Mouse (Mus musculus): Measurements from ENCODE around the gene Itpkb. TPM values are rescaled to one million over a fixed set of nuclear protein-coding genes. Genes with fewer than 3 reads are reported as not detected.
A peak's percentile ranks its signal among the peaks of the same experiment; 100 is the strongest.
"Not testable (repeated sequence)": the region's sequence is repeated elsewhere in the genome, so short reads cannot be mapped to it uniquely, and the experiment has no call there.

Gene Itpkb
- total RNA-seq, 2 experiments from 2014 or later = 24.2 to 25.2 TPM

- DNase-seq = no peak
Measured at GRCm38 (mm10) chr1:180368112-180368511, 37.8 kb downstream of the Itpkb start.

GRCm38 (mm10) chr1:180368646-180369045 is 38.4 kb downstream of the Itpkb start:
- no peak for DNase-seq

- DNase-seq = no peak
Measured at GRCm38 (mm10) chr1:180370858-180371652, 40.8 kb downstream of the Itpkb start.

GRCm38 (mm10) chr1:180372258-180372657 is 42.0 kb downstream of the Itpkb start:
- not testable (repeated sequence) for DNase-seq

DNA sequence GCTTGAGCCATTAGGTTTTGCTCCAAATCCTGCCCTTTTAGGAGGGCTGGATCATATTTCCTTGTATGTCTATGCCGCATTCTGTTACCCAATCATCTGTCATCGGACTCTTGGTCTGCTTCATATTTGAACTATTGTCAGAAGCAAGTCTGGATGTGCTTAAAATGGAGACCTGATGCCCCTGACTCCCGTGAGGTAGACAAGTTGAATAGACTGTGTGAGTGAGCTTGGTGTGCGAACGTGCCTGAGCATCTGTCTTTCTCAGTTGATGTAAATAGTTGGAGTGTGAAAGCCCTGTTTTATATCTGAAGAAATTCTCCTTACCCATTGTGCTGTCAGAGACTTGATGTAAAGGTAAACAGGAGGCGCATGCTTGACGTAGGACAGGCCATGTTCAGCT is 46.3 kb downstream of the Itpkb start:
- DNase-seq = no peak

DNA sequence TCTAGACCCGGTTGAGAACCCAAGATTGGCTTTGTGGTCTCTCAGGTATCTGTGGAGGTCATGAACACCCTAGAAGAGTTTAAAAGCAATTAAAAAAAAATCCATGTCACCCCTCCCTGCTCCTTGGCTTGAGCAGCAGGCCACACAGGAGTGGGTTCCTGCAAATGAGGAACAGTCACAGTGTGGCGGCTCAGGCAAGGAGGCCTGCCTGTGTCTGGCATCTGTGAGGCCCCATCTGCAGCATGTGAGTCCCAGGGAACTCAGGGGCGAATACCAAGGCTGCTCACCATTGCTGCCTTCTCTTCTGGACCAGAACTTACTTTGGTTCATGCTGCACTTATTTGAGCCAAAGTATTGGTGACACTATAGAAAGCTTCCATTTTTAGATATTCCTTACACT is 49.3 kb downstream of the Itpkb start:
- DNase-seq = no peak

GRCm38 (mm10) chr1:180382358-180382757 is 52.1 kb downstream of the Itpkb start:
- DNase-seq = no peak

DNA sequence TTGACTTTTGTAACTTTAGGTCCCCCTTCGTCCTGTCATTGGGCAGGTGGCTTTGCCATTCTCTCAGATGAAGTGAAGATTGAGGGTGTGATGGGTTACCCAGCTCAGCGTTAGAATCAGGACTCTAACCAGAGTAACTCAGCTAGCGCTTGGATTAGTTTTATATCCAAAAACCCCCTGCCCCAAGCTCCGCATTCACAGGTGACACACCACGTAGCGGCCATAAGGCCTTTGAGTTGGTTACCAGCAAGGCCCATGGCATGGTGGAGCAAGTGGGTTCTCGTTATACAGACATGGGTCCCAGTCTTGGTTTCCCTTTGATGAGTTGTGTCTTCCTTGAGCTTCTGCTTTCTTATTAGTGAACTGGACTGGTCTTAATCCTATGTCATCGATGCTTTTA is 53.6 kb downstream of the Itpkb start:
- no peak for DNase-seq

DNA sequence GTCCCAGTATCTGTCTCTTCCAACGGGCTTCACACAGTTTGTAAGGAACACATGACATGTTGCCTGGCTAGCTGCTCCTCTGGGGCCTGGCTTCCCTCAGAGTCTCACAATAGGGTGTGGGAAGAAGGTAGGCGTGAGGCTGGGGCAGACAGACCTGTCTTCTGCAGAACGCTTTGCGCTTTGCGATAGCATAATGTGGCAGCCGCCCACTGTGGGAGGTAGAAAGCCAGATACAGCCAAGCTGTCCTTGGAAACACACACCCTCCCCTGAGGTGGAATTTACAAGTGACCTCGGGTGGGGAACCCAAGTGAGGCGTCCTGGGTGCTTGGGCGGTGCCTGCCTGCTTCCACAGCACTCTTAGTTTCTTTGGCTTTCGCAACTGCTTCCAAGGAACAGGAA is 54.2 kb downstream of the Itpkb start:
- DNase-seq = peak; percentile 51 to 66

- DNase-seq = no peak
Measured at GRCm38 (mm10) chr1:180385308-180385707, 55.0 kb downstream of the Itpkb start.

- peak; percentile 99 for DNase-seq
Measured at GRCm38 (mm10) chr1:180386951-180387749, 56.9 kb downstream of the Itpkb start.

DNA sequence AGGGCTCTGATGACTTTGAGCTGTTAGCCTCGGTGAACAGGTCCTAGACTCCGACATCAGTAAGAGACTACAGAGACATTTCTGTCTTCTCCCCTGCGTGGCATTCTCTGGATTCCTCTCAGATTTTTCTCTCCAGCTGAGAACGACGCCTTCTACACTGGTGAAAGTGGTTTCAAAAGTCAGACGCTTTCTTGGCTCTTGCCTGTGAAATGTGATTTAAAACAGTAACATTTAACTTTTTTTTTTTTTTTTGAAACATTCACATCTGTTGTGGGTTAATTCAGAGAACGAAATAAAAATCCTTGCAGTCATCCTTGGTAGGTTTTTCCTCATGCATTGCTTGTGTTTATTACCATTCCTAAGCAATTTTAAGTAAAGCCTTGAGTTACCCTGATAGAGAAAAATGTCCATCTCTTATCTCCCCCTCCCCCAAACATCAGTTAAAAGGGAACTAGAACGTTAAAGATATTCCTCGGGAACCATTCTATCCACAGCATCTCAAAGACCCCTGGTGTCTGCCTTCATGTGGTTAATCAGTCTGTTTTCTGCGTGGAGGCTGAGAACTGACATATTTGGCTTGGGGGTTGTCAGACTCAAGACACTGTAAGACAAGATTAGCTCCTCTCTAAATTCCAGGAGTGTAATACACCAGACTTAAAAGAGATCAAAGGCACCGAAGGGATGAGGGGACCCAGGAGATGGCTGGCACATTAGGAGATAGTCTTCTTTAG is 57.6 kb downstream of the Itpkb start:
- DNase-seq = no peak

DNA sequence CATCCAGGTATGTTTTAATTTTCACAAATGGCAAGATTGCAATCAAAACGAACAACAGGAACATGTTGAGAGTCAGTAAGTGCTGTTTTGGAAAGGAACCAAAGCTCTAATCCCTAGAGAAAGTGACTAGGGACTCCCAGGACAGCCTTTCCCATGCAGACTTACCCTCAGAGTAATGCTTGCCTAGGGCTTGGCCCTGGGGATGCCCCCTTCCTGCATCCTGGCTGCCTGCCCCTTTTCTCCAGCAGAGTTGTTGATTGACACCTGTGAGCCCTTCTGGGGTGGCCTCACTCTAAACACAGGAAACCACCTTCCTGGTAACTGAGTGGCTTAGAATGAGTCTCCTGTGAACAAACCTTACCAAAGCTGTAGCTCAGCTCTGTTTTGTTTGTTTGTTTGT is 58.2 kb downstream of the Itpkb start:
- DNase-seq = no peak

GRCm38 (mm10) chr1:180389213-180389760 is 59.0 kb downstream of the Itpkb start:
- DNase-seq = not testable (repeated sequence)

DNA sequence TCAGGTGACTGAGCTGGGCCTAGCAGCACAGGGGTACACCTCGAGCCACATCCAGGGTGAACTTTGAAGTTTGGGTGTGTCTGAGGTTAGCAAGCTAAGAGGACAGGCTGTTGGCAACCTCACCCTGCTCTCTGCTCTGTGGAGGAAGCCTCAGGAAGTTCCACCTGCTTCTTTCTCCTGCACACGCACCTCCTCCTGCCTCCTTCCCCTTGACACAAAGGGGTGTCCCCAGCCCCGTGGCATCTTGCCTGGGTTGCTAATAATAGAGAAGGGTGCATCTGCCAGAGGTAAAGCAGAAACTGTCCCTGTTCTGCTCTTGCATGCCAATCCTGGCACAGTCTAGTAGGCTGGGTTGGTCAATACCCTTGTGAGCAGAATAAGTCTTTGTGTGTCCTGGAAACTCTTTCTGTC is 60.0 kb downstream of the Itpkb start:
- DNase-seq = no peak

DNA sequence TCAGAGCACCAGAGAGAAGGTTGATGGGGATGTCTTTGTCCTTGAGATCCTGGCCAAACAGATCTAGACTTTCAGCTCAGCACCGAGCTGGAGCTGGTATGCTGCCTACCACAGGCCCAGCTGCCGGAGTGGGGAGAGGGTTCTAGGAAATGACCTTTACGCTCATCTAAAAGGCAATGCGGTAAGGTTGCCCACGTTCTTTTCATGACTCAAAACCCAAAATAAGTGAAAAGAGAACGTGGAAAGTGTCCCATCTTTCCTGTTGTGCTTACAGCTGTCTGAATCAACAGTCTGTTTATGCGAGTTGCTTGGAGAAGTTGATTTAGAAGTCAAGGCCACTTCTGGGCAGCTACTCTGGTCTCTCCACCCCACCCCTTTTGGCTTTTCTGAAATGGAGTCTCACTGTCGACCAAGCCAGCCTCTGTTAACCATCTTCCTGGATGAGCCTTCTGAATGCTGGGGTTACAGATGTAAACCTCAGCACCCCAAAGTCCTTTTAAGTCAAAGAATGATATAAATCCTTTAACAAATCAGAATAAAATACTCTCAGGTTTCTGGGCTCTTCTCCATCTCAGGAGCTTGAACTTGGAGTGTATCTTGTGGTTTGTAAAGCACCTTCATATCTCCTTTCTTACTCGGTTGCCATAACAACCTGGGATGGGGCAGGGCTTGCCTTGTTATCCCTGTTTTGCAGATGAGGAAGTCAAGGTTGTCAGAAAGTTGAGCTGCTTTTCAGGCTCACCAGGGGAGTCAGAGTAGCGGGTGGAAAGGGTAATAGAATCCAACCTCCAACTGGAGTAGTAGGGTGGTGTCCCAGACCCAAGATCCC is 60.7 kb downstream of the Itpkb start:
- no peak for DNase-seq

- DNase-seq = no peak
Measured at GRCm38 (mm10) chr1:180391575-180391945, 61.3 kb downstream of the Itpkb start.

- no peak for DNase-seq
Measured at GRCm38 (mm10) chr1:180392137-180392798, 62.0 kb downstream of the Itpkb start.

DNA sequence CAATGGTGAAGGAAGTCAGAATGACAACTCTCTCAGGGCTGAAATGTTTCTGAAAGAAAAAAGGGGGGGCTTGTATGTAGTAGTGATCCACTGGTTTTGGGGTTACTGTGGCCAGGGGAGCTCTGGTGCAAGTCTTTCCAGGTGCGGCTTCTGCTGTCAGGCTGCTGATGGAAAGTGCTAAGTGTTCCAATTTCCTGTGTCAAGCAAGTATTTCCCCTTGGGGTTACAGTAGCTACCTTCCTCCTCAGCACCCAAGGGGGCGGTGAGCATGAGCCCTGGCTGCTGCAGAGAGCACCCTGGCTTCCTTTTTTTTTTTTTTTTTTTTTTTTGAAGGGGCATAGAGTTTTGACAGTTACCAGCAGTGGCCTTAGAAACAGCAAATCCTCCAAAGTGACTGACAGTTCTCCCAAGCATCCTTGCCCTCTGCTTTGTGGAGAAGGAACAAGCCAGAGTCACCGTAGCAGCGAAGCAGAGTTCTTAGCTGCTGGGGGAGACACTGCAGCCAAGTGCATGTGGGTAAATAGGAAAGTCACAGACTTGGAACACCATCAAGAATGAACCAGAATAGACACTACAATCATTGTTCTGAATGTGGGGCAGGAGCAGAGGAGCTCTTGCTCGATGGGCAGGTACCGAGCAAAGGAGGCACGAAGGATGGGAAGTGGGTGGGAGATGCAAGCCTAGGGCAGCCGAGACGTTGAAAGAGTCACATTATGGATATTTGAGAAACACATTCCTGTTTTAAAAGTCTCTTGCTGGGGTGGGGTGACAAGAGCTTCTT is 62.9 kb downstream of the Itpkb start:
- DNase-seq = no peak

DNA sequence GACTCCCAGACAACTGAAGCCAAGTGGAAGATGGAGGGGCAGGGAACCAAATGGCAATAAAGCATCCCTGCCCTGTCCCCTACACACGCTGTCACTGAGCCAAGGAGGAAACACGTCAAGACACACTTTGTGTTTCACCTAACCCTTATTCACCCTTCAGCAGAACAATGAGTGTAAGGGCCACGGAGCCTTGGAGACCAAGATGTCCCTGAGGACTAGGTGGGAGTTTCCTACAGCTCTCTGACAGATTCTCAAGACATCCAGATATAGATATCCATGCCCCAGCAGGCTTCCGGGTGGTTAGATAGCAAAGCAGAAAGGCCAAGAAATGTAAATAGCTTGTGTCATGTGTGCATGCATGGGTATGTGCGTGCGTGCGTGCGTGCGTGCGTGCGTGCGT is 63.6 kb downstream of the Itpkb start:
- DNase-seq = no peak

Data from layer of hippocampus, postnatal 36 days (tissue).